Mouse (Mus musculus) forebrain, embryonic 13.5 days (tissue): ENCODE measurements around the gene Srl. TPM values are rescaled to one million over a fixed set of nuclear protein-coding genes. Genes with fewer than 3 reads are reported as not detected.
A peak's percentile ranks its signal among the peaks of the same experiment; 100 is the strongest.

ENCODE experiments used
- ATAC-seq: fragments of 200-750 bp; cut with Nextera tagmentation; 2 replicates; pipeline ENCODE4 v1.8.0; 2017
- H3K27ac ChIP-seq: fragments of 300-500 bp; sonication (generic); 2 replicates; pipeline ENCODE4 v1.5.1; 2015; ENCODE audit warnings: inconsistent platforms, mild to moderate bottlenecking, moderate library complexity
- H3K27me3 ChIP-seq: fragments of 300-500 bp; sonication (generic); 2 replicates; pipeline ENCODE4 v1.6.1; 2015; ENCODE audit warnings: mild to moderate bottlenecking, inconsistent platforms
- H3K36me3 ChIP-seq: fragments of 300-500 bp; sonication (generic); 2 replicates; pipeline ENCODE4 v1.6.1; 2015; ENCODE audit warnings: mild to moderate bottlenecking, inconsistent platforms; ENCODE audit not compliant: poor library complexity, severe bottlenecking
- H3K4me1 ChIP-seq: fragments of 300-500 bp; sonication (generic); 2 replicates; pipeline ENCODE4 v1.6.1; 2015; ENCODE audit warnings: inconsistent platforms
- H3K4me2 ChIP-seq: fragments of 300-500 bp; sonication (generic); 2 replicates; pipeline ENCODE4 v1.6.1; 2015; ENCODE audit warnings: inconsistent platforms, mild to moderate bottlenecking, moderate library complexity
- H3K4me3 ChIP-seq: fragments of 300-500 bp; sonication (generic); 2 replicates; pipeline ENCODE4 v1.5.1; 2015; ENCODE audit warnings: mild to moderate bottlenecking, inconsistent platforms
- H3K9ac ChIP-seq: fragments of 300-500 bp; sonication (generic); 2 replicates; pipeline ENCODE4 v1.6.1; 2015; ENCODE audit warnings: mild to moderate bottlenecking, inconsistent platforms
- H3K9me3 ChIP-seq: fragments of 300-500 bp; sonication (generic); replicated peaks from 2 replicates; pipeline ENCODE4 v1.6.1; 2016; ENCODE audit warnings: inconsistent platforms
- WGBS: fragments of 180-500 bp; shearing (Covaris S2); methylation state at CpG from one replicate; pipeline ENCODE4 v1.1.7; 2015; 5-methylcytosine and 5-hydroxymethylcytosine counted together
- polyA plus RNA-seq: library from polyadenylated mRNA; unstranded; fragments of >200 nt; fragmentation: Nextera tagmentation; extraction: Ambion mirVana; gene quantifications from 2 replicates; pipeline ENCODE4 v1.2.1, GENCODE M21; 2015

Srl gene
- polyA plus RNA-seq, 1 experiment from 2014 or later, result 25.2 TPM

DNA sequence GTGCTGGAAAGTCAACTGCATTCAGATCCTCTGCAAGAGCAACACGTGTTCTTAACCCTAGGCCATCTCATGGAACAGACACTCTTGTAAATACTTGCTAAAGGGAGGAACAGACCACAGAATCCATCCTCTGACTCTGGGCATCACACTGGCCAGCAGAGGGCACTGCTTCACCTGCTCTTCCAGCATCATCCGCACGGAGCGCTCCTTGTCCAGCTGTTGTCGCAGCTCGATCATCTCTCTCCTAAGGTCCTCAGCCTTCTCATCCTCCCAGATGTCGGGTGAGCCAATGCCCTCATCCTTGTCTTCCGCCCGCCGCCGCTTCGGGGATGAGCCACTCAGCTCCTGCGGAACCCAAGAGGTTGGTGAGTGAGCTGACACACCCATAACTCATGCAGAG, 9.4 kb upstream of the Srl start:
- H3K27ac ChIP-seq, result no peak overlapping the region
- peaks cover 3% of the 10 kb centered on the region; the same call in 1 of the 2 replicates for H3K4me1 ChIP-seq
- no peak overlapping the region for H3K4me2 ChIP-seq
- H3K9me3 ChIP-seq, result no peaks in the 10 kb centered on the region
- H3K36me3 ChIP-seq, result peaks cover 48% of the 10 kb centered on the region
- H3K27me3 ChIP-seq, result no peaks in the 10 kb centered on the region
- H3K4me3 ChIP-seq, result no peak overlapping the region
- peak; percentile 52 for ATAC-seq
- WGBS, result 47% methylated on average over 13 of the region's 13 CpGs
- H3K9ac ChIP-seq, result no peak overlapping the region

DNA sequence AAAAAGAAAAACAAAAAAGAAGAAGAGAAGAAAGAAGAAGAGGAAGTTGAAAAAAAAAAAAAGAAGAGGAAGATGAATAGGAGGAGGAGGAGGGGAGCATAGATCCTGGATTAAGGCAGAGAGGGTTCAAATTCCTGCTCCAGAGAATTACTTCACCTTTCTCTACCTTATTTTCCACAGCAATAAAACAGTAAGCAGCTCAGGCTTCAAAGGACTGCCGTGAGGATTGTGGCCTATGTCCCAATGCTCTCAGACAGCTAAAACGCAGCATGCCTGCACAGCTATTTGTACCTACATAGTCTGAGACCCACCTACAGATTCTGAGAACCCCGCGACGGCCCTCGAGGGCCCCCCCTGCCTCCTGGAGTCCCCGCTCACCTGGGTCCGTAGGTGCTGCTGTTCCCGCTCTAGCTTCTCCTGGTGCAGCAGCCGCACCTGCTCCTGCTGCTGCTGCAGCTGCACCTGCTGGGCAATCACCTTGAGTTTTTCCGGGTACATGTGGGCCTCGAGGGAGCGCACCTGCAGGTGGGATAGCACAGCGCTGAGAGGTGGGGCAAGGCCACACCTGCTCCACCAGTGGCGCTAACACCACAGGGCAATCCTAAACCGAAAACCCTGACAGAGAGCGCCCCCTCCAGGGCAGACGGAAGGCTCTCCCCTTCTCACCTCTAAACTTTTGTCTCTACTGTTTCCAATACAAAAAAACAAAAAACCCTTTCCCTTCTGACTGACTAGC, 7.5 kb upstream of the Srl start:
- peaks cover 3% of the 10 kb centered on the region; the same call in 1 of the 2 replicates for H3K4me1 ChIP-seq
- no peaks in the 10 kb centered on the region for H3K27me3 ChIP-seq
- no peak overlapping the region for H3K4me3 ChIP-seq
- no peak for ATAC-seq
- H3K4me2 ChIP-seq, result no peak overlapping the region
- 94% methylated on average over 18 of the region's 18 CpGs for whole genome bisulfite sequencing
- H3K27ac ChIP-seq, result no peak overlapping the region; the same call in 1 of the 2 replicates
- H3K36me3 ChIP-seq, result peaks cover 61% of the 10 kb centered on the region
- H3K9ac ChIP-seq, result no peak overlapping the region
- no peaks in the 10 kb centered on the region for H3K9me3 ChIP-seq

DNA sequence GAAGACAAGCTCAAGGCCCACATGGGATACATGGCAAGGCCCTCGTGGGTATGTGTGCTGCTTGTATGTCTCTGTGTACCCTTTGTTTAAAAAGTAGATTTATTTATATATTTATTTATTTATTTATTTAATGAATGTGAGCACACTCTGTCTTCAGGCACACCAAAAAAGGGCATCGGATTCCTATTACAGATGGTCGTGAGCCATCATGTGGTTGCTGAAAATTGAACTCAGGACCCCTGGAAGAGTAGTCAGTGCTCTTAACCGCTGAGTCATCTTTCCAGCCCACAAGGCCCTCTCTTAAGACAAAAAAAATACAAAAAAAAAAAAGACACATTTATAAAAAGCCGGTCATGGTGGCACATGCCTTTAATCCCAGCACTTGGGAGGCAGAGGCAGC, 6.0 kb upstream of the Srl start:
- H3K36me3 ChIP-seq, result peaks cover 61% of the 10 kb centered on the region
- WGBS, result 96% methylated on average over 5 of the region's 5 CpGs

DNA sequence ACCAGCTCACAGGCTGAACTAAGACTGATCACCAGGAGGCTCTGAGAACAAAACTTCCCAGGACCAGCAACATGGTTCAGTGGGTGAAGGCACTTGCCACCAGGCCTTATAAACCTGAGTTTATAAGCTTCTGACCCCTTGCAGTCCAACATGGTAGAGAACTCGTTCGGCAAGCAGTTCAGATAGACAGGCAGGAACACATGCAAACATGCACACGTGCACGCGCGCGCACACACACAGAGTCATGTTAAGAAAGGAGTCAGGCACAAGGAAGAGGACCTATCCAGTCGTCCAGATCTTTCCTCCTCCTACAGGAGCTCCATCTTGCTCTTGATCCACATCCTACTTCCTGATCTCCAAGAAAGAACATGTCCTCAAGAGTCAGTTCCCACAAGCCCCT, 5.2 kb upstream of the Srl start:
- no peak overlapping the region for H3K9ac ChIP-seq
- no peaks in the 10 kb centered on the region; the same call in 1 of the 2 replicates for H3K4me1 ChIP-seq
- no peaks in the 10 kb centered on the region for H3K9me3 ChIP-seq
- H3K27ac ChIP-seq, result no peak overlapping the region
- peaks cover 60% of the 10 kb centered on the region for H3K36me3 ChIP-seq
- WGBS, result 93% methylated on average over 8 of the region's 8 CpGs
- H3K4me2 ChIP-seq, result no peak overlapping the region
- H3K4me3 ChIP-seq, result no peak overlapping the region
- no peak for ATAC-seq
- H3K27me3 ChIP-seq, result no peaks in the 10 kb centered on the region

More for the DNA sequence above, 6.0 kb upstream of the Srl start:
- Histone ChIP-seq H3K4me3 (no peak overlapping the region), H3K9ac (no peak overlapping the region), H3K27ac (no peak overlapping the region), H3K27me3 (no peaks in the 10 kb centered on the region), H3K4me1 (no peaks in the 10 kb centered on the region; the same call in 1 of the 2 replicates), H3K4me2 (no peak overlapping the region), H3K9me3 (no peaks in the 10 kb centered on the region)
- no peak for ATAC-seq

DNA sequence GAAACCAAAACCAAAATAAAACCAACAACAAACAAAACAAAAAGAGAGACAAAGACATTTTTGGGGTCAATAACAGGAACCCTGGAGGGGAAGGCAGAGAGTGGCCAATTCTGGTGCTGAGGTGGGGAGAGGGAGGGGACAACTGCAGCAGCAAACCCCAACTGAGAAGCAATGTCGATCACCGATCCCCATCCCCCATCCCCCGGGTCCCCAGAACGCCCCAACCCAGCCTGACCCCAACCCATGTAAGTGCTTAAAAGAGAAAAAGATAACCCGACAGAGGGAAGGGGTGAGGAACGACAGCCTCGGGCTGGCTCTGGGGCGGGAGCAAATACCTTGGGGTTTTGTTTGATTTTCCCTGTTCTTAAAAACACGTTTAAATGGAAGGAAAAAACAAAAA, 3.2 kb upstream of the Srl start:
- WGBS, result 84% methylated on average over 9 of the region's 9 CpGs
- no peaks in the 10 kb centered on the region for H3K4me1 ChIP-seq
- peaks cover 46% of the 10 kb centered on the region for H3K36me3 ChIP-seq
- ATAC-seq, result no peak
- H3K4me3 ChIP-seq, result no peak overlapping the region
- no peak overlapping the region for H3K9ac ChIP-seq
- no peaks in the 10 kb centered on the region for H3K27me3 ChIP-seq
- H3K4me2 ChIP-seq, result no peak overlapping the region
- H3K27ac ChIP-seq, result no peak overlapping the region
- H3K9me3 ChIP-seq, result no peaks in the 10 kb centered on the region

DNA sequence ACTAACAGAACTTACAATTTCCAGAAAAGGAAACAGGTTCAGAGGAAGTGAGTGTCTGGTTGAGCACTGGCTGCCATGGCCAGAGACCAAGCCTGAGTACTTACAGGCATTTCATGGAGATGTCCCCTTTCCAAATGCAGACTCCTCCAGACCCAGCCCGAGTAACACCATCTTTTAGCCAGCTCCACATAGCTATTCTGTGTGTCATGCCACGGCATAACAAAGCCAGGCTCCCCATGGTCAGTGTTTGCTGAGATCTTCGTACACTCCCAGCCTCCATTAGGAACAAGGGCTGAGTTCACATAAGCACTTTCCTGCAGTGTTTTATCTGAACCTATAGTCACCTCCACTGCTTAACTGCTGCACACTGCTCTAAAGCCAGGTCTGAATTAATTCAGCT, 1.6 kb upstream of the Srl start:
- H3K4me3 ChIP-seq, result no peak overlapping the region
- no peak for ATAC-seq
- WGBS, result 70% methylated on average over 3 of the region's 3 CpGs
- H3K36me3 ChIP-seq, result peaks cover 31% of the 10 kb centered on the region
- no peak overlapping the region for H3K4me2 ChIP-seq
- H3K9me3 ChIP-seq, result no peaks in the 10 kb centered on the region
- no peaks in the 10 kb centered on the region for H3K27me3 ChIP-seq
- 0 out of 2 replicates have a peak, but pooled peaks cover 3% of the 10 kb centered on the region for H3K4me1 ChIP-seq
- H3K9ac ChIP-seq, result no peak overlapping the region
- H3K27ac ChIP-seq, result no peak overlapping the region

DNA sequence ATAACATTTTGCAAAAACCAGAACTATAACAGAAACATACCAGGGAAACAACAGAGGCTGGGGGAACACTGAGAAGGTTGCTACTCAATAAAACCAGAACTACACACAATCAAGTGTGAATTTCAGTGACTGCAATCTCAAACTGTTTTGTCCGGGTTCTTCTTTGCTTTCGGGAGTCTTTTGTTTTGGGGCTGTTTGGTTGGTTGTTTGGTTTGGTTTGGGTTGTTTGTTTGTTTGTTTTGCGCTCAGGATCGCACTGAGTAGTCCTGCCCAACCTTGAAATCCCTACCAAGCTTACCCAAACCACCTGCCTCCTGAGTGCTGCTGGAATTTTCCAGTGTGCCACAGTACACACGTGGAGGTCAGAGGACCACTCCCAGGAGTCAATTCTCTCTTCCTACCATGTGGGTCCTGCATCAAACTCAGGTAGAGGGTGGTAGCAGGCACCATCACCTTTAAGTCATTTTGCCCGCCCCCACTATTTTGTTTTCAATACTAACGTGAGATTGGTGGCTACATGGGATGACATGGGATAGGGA, 689 bp upstream of the Srl start:
- Histone ChIP-seq H3K36me3 (peaks cover 25% of the 10 kb centered on the region), H3K27ac (peak overlapping the region; percentile 17; the same call in 1 of the 2 replicates), H3K4me1 (0 out of 2 replicates have a peak, but pooled peaks cover 3% of the 10 kb centered on the region), H3K9ac (peak overlapping the region; percentile 40; the same call in 1 of the 2 replicates), H3K27me3 (no peaks in the 10 kb centered on the region), H3K4me2 (peak overlapping the region; percentile 62), H3K4me3 (peak overlapping the region; percentile 48), H3K9me3 (no peaks in the 10 kb centered on the region)
- no peak for ATAC-seq
- 51% methylated on average over 7 of the region's 7 CpGs for WGBS

DNA sequence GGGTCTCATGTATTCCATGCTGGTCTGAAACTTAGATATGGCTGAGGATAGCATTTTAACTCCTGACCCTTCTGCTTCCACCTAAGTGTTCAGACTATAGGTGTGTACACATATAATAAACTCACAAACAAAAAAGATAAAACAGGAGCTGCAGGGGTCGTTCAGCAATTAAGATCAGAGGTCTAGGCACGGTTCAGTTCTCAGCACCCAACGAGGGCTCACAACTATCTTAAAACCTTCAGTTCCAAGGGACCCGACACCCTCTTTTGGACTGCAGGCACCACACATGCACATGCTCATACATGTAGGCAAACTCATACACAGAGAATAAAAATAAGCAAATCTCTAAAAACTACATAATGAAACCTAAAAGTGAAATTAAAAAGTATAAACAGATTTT, 583 bp downstream of the Srl start:
- Histone ChIP-seq H3K4me3 (peak overlapping the region; percentile 48), H3K27ac (no peak overlapping the region), H3K27me3 (no peaks in the 10 kb centered on the region), H3K4me1 (0 out of 2 replicates have a peak, but pooled peaks cover 3% of the 10 kb centered on the region), H3K9ac (0 out of 2 replicates have a peak overlapping the region, but pooled peaks have one; percentile 16), H3K36me3 (peaks cover 13% of the 10 kb centered on the region), H3K9me3 (no peaks in the 10 kb centered on the region), H3K4me2 (peak overlapping the region; percentile 62)
- WGBS, result 67% methylated on average over 4 of the region's 4 CpGs
- peak; percentile 3; the same call in 1 of the 2 replicates for ATAC-seq

DNA sequence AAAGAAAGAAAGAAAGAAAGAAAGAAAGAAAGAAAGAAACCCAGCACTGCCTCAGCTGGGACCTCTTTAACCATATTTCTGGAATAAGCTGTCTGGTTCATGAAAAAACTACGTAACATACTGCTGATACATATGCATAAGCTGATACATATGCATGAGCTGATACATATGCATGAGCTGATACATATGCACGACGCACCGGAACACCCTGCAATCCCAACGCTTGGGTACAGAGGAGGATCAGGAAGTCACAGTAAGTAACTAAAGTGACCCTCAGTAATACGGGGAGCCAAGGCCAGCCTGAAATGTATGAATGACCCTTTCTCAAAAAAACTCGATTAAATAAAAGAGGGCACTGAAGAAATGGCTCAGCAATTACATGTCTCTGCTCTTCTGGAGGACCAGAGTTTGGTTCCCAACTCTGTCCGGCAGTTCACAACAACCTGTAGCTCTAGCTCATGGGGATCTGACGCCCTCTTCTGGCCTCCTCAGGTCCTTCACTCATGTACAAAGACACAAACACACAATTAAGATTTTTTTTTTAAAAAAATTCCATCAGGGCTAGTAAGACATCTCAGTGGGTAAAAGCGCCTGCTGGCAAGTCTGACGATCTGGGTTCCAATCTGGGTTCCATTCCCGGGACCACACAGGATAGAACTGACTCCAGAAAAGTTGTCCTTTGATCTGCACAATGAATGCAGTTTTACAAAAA, 1.4 kb downstream of the Srl start:
- Histone ChIP-seq H3K4me1 (0 out of 2 replicates have a peak, but pooled peaks cover 3% of the 10 kb centered on the region), H3K9me3 (no peaks in the 10 kb centered on the region), H3K4me3 (no peak overlapping the region), H3K27me3 (no peaks in the 10 kb centered on the region), H3K27ac (no peak overlapping the region), H3K4me2 (peak overlapping the region; percentile 27), H3K9ac (no peak overlapping the region), H3K36me3 (peaks cover 5% of the 10 kb centered on the region)
- WGBS, result 63% methylated on average over 12 of the region's 12 CpGs
- ATAC-seq, result peak; percentile 64

DNA sequence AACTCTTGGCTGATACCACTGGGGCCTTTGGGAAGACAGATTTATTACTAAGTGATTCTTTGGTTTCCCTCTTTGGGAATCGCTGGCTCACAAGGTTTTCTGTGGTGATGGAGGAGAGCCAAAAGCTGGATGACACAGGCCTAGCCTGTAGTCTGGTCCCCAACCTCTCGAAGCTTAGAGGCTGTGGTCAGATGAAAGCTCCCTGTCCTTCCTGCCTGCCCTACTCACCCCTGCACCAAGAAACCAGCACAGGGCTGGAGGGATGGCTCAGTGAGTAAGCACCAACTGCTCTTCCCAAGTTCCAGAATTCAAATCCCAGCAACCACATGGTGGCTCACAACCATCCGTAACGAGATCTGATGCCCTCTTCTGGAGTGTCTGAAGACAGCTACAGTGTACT, 2.1 kb downstream of the Srl start:
- Histone ChIP-seq H3K36me3 (no peaks in the 10 kb centered on the region), H3K27ac (peak overlapping the region; percentile 54; the same call in 1 of the 2 replicates), H3K4me3 (no peak overlapping the region), H3K27me3 (no peaks in the 10 kb centered on the region), H3K4me1 (0 out of 2 replicates have a peak, but pooled peaks cover 3% of the 10 kb centered on the region), H3K9ac (no peak overlapping the region), H3K4me2 (no peak overlapping the region), H3K9me3 (no peaks in the 10 kb centered on the region)
- 86% methylated on average over 4 of the region's 4 CpGs for WGBS
- no peak for ATAC-seq

DNA sequence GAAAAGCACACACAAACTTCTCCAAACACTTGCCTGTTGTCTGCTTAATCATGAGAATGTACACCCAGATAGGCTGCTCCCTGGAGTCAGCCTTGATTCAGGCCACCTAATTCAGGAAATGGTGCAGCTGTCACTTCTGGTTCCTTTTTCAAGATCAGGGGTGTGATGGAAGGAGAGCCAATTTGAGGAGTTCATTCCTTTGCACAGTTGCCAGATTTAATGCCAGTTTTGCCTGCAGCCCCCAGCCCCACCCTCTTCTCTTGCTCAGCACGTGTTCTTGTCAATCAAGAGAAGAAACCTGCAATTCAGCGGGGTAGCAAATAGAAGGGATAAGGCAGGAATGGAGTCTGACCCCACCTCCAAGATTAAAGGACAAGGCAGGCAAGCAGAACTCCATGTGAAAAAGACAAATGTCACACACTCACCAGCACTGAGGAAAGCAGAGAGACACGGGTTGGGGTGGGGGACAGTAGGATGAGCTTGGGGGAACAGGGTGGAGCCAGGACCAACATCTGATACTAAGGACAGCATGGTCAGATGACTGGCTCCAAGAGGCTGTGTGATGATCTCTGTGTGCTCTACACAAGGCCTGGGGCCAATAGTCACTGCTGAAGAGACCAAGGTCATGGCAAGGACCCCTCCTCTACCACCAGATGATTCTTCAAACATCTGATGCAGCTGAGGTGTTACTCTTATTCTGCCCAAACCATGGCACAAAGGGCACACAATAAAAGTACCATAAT, 3.8 kb downstream of the Srl start:
- Histone ChIP-seq H3K4me2 (no peak overlapping the region), H3K4me1 (0 out of 2 replicates have a peak, but pooled peaks cover 3% of the 10 kb centered on the region), H3K36me3 (no peaks in the 10 kb centered on the region), H3K9ac (0 out of 2 replicates have a peak overlapping the region, but pooled peaks have one; percentile 10), H3K27me3 (no peaks in the 10 kb centered on the region), H3K4me3 (no peak overlapping the region), H3K9me3 (no peaks in the 10 kb centered on the region), H3K27ac (no peak overlapping the region; the same call in 1 of the 2 replicates)
- no peak for ATAC-seq
- WGBS, result 60% methylated on average over 3 of the region's 3 CpGs
